Mouse (Mus musculus): Measurements from ENCODE around the gene Ptpn11.

DNA sequence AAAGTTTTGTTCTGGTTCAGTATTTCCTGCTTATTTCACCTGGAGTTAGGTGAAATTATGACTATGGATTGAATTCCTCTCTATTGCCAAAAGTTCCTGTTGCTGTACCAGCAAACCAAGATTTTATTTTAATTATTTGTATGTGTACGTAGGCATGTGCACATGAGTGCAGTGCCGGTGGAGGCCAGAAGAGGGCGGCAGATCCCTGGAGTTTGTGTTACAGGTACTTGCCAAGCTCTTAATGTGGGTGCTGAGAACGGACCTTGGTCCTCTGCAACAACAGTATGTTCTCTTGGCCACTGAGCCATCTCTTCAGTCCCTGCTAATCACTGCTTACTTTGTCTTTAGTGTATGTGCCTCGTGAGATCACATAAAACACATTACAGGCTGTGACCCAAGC, 109.4 kb downstream of the Ptpn11 start:
- TF ChIP-seq FLI1 (IDR thresholded peaks at IDR 0.05; ENCODE audit: low read length), result no peak
- TF ChIP-seq GATA1 (IDR thresholded peaks at IDR 0.05; ENCODE audit: borderline replicate concordance, low read length), result no peak
